Mouse (Mus musculus) MEL (cell line): ENCODE data around the gene Kctd2. TPM values are rescaled to one million over a fixed set of nuclear protein-coding genes. Genes with fewer than 3 reads are reported as not detected.

ENCODE experiments used
- DNase-seq: peaks from one replicate; pipeline ENCODE4 v3.0.0; 2011; ENCODE audit warnings: low read depth, low spot score
- H3K27ac ChIP-seq: 2 replicates; pipeline ENCODE4 v1.5.1; 2012; ENCODE audit warnings: low read depth, mild to moderate bottlenecking, control low read depth, low read length, moderate library complexity; ENCODE audit not compliant: control insufficient read depth
- H3K27me3 ChIP-seq, 2 experiments: fragments of 150-350 bp in 1 of 2; sonication (generic) in 1 of 2; 2 replicates each; pipeline ENCODE4 v1.6.1; 2012; ENCODE audit warnings: low read length in 2 of 2, mild to moderate bottlenecking in 2 of 2, improper control_type of control experiment in 1 of 2, moderate library complexity in 1 of 2; ENCODE audit not compliant: insufficient read depth in 2 of 2, control insufficient read depth in 1 of 2
- H3K36me3 ChIP-seq, 2 experiments: 2 replicates each; pipeline ENCODE4 v1.6.1; 2012 to 2014; ENCODE audit warnings: low read length in 2 of 2, improper control_type of control experiment in 1 of 2, inconsistent platforms in 1 of 2, mild to moderate bottlenecking in 1 of 2; ENCODE audit not compliant: insufficient read depth in 2 of 2, control insufficient read depth in 1 of 2
- H3K4me1 ChIP-seq, 2 experiments: fragments of 150-350 bp in 1 of 2; sonication (generic) in 1 of 2; 2 replicates each; pipeline ENCODE4 v1.6.1; 2012; ENCODE audit warnings: low read length in 2 of 2, improper control_type of control experiment in 1 of 2, mild to moderate bottlenecking in 1 of 2; ENCODE audit not compliant: insufficient read depth in 2 of 2, control insufficient read depth in 1 of 2
- H3K4me3 ChIP-seq, 2 experiments: fragments of 150-350 bp in 1 of 2; sonication (generic) in 1 of 2; 2 replicates each; pipeline ENCODE4 v1.5.1; 2012; ENCODE audit warnings: low read depth in 2 of 2, low read length in 2 of 2, mild to moderate bottlenecking in 2 of 2, moderate library complexity in 2 of 2, control low read depth in 1 of 2, improper control_type of control experiment in 1 of 2; ENCODE audit not compliant: control insufficient read depth in 1 of 2, insufficient read depth in 1 of 2
- H3K79me2 ChIP-seq: 2 replicates; pipeline ENCODE4 v1.6.1; 2012; ENCODE audit warnings: mild to moderate bottlenecking, low read length, moderate library complexity; ENCODE audit not compliant: control insufficient read depth, poor library complexity, insufficient read depth
- H3K9ac ChIP-seq: 2 replicates; pipeline ENCODE4 v1.6.1; 2012; ENCODE audit warnings: low read depth, mild to moderate bottlenecking, control low read depth, low read length, moderate library complexity; ENCODE audit not compliant: control insufficient read depth, poor library complexity, severe bottlenecking
- H3K9me3 ChIP-seq: fragments of 150-350 bp; sonication (generic); replicated peaks from 2 replicates; pipeline ENCODE4 v1.6.1; 2012; ENCODE audit warnings: mild to moderate bottlenecking, low read length, improper control_type of control experiment, moderate library complexity; ENCODE audit not compliant: insufficient read depth
- CHD2 ChIP-seq: IDR thresholded peaks from 2 replicates; pipeline ENCODE4 v1.6.1; 2011; ENCODE audit warnings: low read length, improper control_type of control experiment
- E2F4 ChIP-seq: IDR thresholded peaks from 2 replicates; pipeline ENCODE4 v1.6.1; 2011; ENCODE audit warnings: low read depth, low read length, improper control_type of control experiment, borderline replicate concordance
- ELF1 ChIP-seq: IDR thresholded peaks from 2 replicates; pipeline ENCODE4 v1.6.1; 2014; ENCODE audit warnings: low read depth, mild to moderate bottlenecking, inconsistent platforms, low read length, improper control_type of control experiment, moderate library complexity
- EP300 ChIP-seq, 2 experiments: IDR thresholded peaks; 2 replicates each; pipeline ENCODE4 v1.6.1; 2011; ENCODE audit warnings: improper control_type of control experiment in 2 of 2, low read length in 2 of 2, low read depth in 1 of 2, mild to moderate bottlenecking in 1 of 2
- ETS1 ChIP-seq: IDR thresholded peaks from 2 replicates; pipeline ENCODE4 v1.6.1; 2012; ENCODE audit warnings: low read depth, mild to moderate bottlenecking, inconsistent platforms, low read length, improper control_type of control experiment, moderate library complexity
- GATA1 ChIP-seq: IDR thresholded peaks from 2 replicates; pipeline ENCODE4 v1.6.1; 2011; ENCODE audit warnings: low read depth, low read length, improper control_type of control experiment
- JUND ChIP-seq: IDR thresholded peaks from 2 replicates; pipeline ENCODE4 v1.6.1; 2011; ENCODE audit warnings: low read depth, mild to moderate bottlenecking, improper control_type of control experiment, low read length
- MAZ ChIP-seq: IDR thresholded peaks from 2 replicates; pipeline ENCODE4 v1.6.1; 2012; ENCODE audit warnings: low read depth, mild to moderate bottlenecking, inconsistent platforms, low read length, improper control_type of control experiment
- MYC ChIP-seq: IDR thresholded peaks from 2 replicates; pipeline ENCODE4 v1.6.1; 2011; ENCODE audit warnings: low read depth, mild to moderate bottlenecking, low read length, improper control_type of control experiment, moderate library complexity
- NRF1 ChIP-seq: IDR thresholded peaks from 2 replicates; pipeline ENCODE4 v1.6.1; 2014; ENCODE audit warnings: low read depth, mild to moderate bottlenecking, inconsistent platforms, low read length, improper control_type of control experiment, moderate library complexity; ENCODE audit not compliant: poor library complexity, insufficient read depth, severe bottlenecking
- POLR2A ChIP-seq, 2 experiments: IDR thresholded peaks; 2 replicates each; pipeline ENCODE4 v1.6.1; 2011 to 2012; ENCODE audit warnings: low read length in 2 of 2, mild to moderate bottlenecking in 2 of 2, control low read depth in 1 of 2, improper control_type of control experiment in 1 of 2, low read depth in 1 of 2, moderate library complexity in 1 of 2; ENCODE audit not compliant: control insufficient read depth in 1 of 2, insufficient read depth in 1 of 2, poor library complexity in 1 of 2
- POLR2AphosphoS2 ChIP-seq: IDR thresholded peaks from 2 replicates; pipeline ENCODE4 v1.6.1; 2011; ENCODE audit warnings: low read length, improper control_type of control experiment
- POLR2AphosphoS5 ChIP-seq: IDR thresholded peaks from 2 replicates; pipeline ENCODE4 v1.6.1; 2012; ENCODE audit warnings: low read depth, borderline replicate concordance, mild to moderate bottlenecking, inconsistent platforms, low read length, moderate library complexity, mixed read lengths
- TBP ChIP-seq: IDR thresholded peaks from 2 replicates; pipeline ENCODE4 v1.8.0; 2011; ENCODE audit warnings: low read depth, low read length, improper control_type of control experiment
- USF1 ChIP-seq: IDR thresholded peaks from 2 replicates; pipeline ENCODE4 v1.6.1; 2014; ENCODE audit warnings: low read depth, mild to moderate bottlenecking, inconsistent platforms, low read length, improper control_type of control experiment, moderate library complexity
- USF2 ChIP-seq, 2 experiments: IDR thresholded peaks; 2 replicates each; pipeline ENCODE4 v1.6.1; 2011 to 2012; ENCODE audit warnings: improper control_type of control experiment in 2 of 2, low read length in 2 of 2, borderline replicate concordance in 1 of 2, inconsistent platforms in 1 of 2, low read depth in 1 of 2, mild to moderate bottlenecking in 1 of 2; ENCODE audit not compliant: insufficient read depth in 1 of 2
- ZC3H11A ChIP-seq: IDR thresholded peaks from 2 replicates; pipeline ENCODE4 v1.6.1; 2012; ENCODE audit warnings: low read depth, mild to moderate bottlenecking, inconsistent platforms, low read length, improper control_type of control experiment
- ZKSCAN1 ChIP-seq: IDR thresholded peaks from 2 replicates; pipeline ENCODE4 v1.6.1; 2012; ENCODE audit warnings: low read depth, mild to moderate bottlenecking, inconsistent platforms, low read length, improper control_type of control experiment, moderate library complexity
- ZMIZ1 ChIP-seq: IDR thresholded peaks from 2 replicates; pipeline ENCODE4 v1.6.1; 2012; ENCODE audit warnings: low read depth, mild to moderate bottlenecking, inconsistent platforms, low read length, improper control_type of control experiment, moderate library complexity
- polyA plus RNA-seq, 2 experiments: library from polyadenylated mRNA; stranded (reverse) in 1 of 2; unstranded in 1 of 2; fragments of >175 nt in 1 of 2; fragments of >200 nt in 1 of 2; gene quantifications; 2 replicates each; pipeline versions ENCODE4 v1.2.1 to v1.2.4; 2012; ENCODE audit warnings: low replicate concordance in 2 of 2, low read depth in 1 of 2; ENCODE audit not compliant: insufficient read length in 2 of 2, insufficient read depth in 1 of 2, missing spikeins in 1 of 2
- total RNA-seq: library from RNA; depleted of rRNA; stranded (reverse); fragments of 300-350 nt; gene quantifications from 2 replicates; pipeline ENCODE4 v1.2.3, GENCODE M21; 2012

The Kctd2 gene
- total and polyA plus RNA-seq, 3 experiments = 13.2 to 20.6 TPM; not detected in 1

GRCm38 (mm10) chr11:115463397-115463796 lies 43.5 kb downstream of the Kctd2 start:
- no peaks in the 10 kb centered on the region for H3K9me3 ChIP-seq
- H3K4me1 ChIP-seq = no peaks in the 10 kb centered on the region
- peaks cover 0 to 9% of the 10 kb centered on the region in 2 experiments; a peak in 2 of 4 replicates for H3K27me3 ChIP-seq
- no peak for DNase-seq
- H3K27ac ChIP-seq = no peak overlapping the region
- H3K9ac ChIP-seq = no peak overlapping the region
- no peak overlapping the region for H3K4me3 ChIP-seq
- H3K79me2 ChIP-seq = no peaks in the 10 kb centered on the region
- TF ChIP-seq ZKSCAN1 = no peak
- no peak for TF ChIP-seq MYC
- no peak for TF ChIP-seq MAZ
- no peak for TF ChIP-seq TBP
- no peak for TF ChIP-seq NRF1
- TF ChIP-seq USF2 (IDR thresholded peaks at IDR 0.05; ENCODE audit: borderline replicate concordance in 1 of 2, insufficient read depth in 1 of 2, low read depth in 1 of 2, low read length in 2 of 2) = no peak
- no peak for TF ChIP-seq JUND
- TF ChIP-seq ZC3H11A = no peak
- no peak for TF ChIP-seq POLR2A (IDR thresholded peaks at IDR 0.05; ENCODE audit: control insufficient read depth in 1 of 2, insufficient read depth in 1 of 2, low read depth in 1 of 2, low read length in 2 of 2, poor library complexity in 1 of 2)
- no peak for TF ChIP-seq EP300 (IDR thresholded peaks at IDR 0.05; ENCODE audit: low read depth in 1 of 2, low read length in 2 of 2)
- H3K36me3 ChIP-seq = no peaks in the 10 kb centered on the region

- Histone ChIP-seq H3K4me1 (no peaks in the 10 kb centered on the region), H3K9me3 (no peaks in the 10 kb centered on the region), H3K9ac (no peak overlapping the region), H3K4me3 (no peak overlapping the region), H3K27ac (no peak overlapping the region), H3K36me3 (no peaks in the 10 kb centered on the region), H3K27me3 (peaks cover 0 to 9% of the 10 kb centered on the region in 2 experiments; a peak in 2 of 4 replicates), H3K79me2 (no peaks in the 10 kb centered on the region)
- no peak for DNase-seq
- TF ChIP-seq E2F4 (no peak), POLR2AphosphoS2 (no peak), ZMIZ1 (no peak), TBP (no peak), ZC3H11A (no peak), EP300 (IDR thresholded peaks at IDR 0.05; ENCODE audit: low read depth in 1 of 2, low read length in 2 of 2) (no peak), GATA1 (no peak), CHD2 (no peak), POLR2AphosphoS5 (no peak), ELF1 (no peak), USF1 (no peak), ZKSCAN1 (no peak), ETS1 (no peak), NRF1 (no peak)
- TF ChIP-seq, all 39 proteins: peak for 0
Observed at GRCm38 (mm10) chr11:115464851-115465250, 44.9 kb downstream of the Kctd2 start.
